Mouse (Mus musculus) liver, postnatal 0 days (tissue): ENCODE measurements at regions not wholly inside any gene's neighbourhood (a gene's known extent, or its start where the extent isn't known, plus 50 kb on each side); places are given as distances from the start of the nearest gene placed in this dataset.
A peak's percentile ranks its signal among the peaks of the same experiment; 100 is the strongest.

Experiments used
- ATAC-seq: fragments of 200-750 bp; cut with Nextera tagmentation; 2 replicates; pipeline ENCODE4 v1.8.0; 2017; ENCODE audit warnings: mild to moderate bottlenecking, moderate library complexity
- DNase-seq: peaks from one replicate; pipeline ENCODE4 v3.0.0-alpha.2; 2016
- H3K27ac ChIP-seq: fragments of 300-500 bp; sonication (generic); 2 replicates; pipeline ENCODE4 v1.5.1; 2014; ENCODE audit warnings: antibody characterized with exemption, moderate library complexity, mild to moderate bottlenecking, low read depth
- H3K27me3 ChIP-seq: fragments of 300-500 bp; sonication (generic); 2 replicates; pipeline ENCODE4 v1.6.1; 2014; ENCODE audit warnings: low read length, control low read depth, mixed read lengths; ENCODE audit not compliant: insufficient read depth
- H3K36me3 ChIP-seq: fragments of 300-500 bp; sonication (generic); replicated peaks from 2 replicates; pipeline ENCODE4 v1.6.1; 2014; ENCODE audit warnings: mild to moderate bottlenecking, control low read depth, low read length, moderate library complexity, mixed read lengths; ENCODE audit not compliant: insufficient read depth
- H3K4me1 ChIP-seq: fragments of 300-500 bp; sonication (generic); 2 replicates; pipeline ENCODE4 v1.6.1; 2014; ENCODE audit warnings: antibody characterized with exemption, mild to moderate bottlenecking, control low read depth; ENCODE audit not compliant: insufficient read depth
- H3K4me2 ChIP-seq: fragments of 300-500 bp; sonication (generic); 2 replicates; pipeline ENCODE4 v1.6.1; 2014; ENCODE audit warnings: low read depth, mild to moderate bottlenecking, low read length, moderate library complexity, mixed read lengths
- H3K4me3 ChIP-seq: fragments of 300-500 bp; sonication (generic); 2 replicates; pipeline ENCODE4 v1.5.1; 2014; ENCODE audit warnings: low read depth, low read length
- H3K9ac ChIP-seq: fragments of 300-500 bp; sonication (generic); replicated peaks from 2 replicates; pipeline ENCODE4 v1.6.1; 2014; ENCODE audit warnings: mild to moderate bottlenecking, moderate library complexity
- H3K9me3 ChIP-seq: fragments of 300-500 bp; sonication (generic); 2 replicates; pipeline ENCODE4 v1.6.1; 2016; ENCODE audit warnings: mild to moderate bottlenecking, control low read depth, low read length, mixed read lengths
- CTCF ChIP-seq: sonication (generic); IDR thresholded peaks from 2 replicates; pipeline ENCODE4 v1.5.1; 2016; ENCODE audit warnings: antibody characterized with exemption, low read depth
- EP300 ChIP-seq: IDR thresholded peaks from 2 replicates; pipeline ENCODE4 v1.6.1; 2016; ENCODE audit warnings: antibody characterized with exemption, low read depth, mild to moderate bottlenecking
- WGBS: fragments of 180-500 bp; shearing (Covaris S2); extraction: QIAGEN DNeasy Blood & Tissue Kit; methylation state at CpG from one replicate; pipeline ENCODE4 v1.1.7; 2014; ENCODE audit not compliant: insufficient replicate concordance; 5-methylcytosine and 5-hydroxymethylcytosine counted together

- H3K4me3 ChIP-seq = no peak overlapping the region
- H3K9me3 ChIP-seq = no peaks in the 10 kb centered on the region
- H3K9ac ChIP-seq = no peak overlapping the region
- no peak overlapping the region for H3K27ac ChIP-seq
- H3K36me3 ChIP-seq = no peaks in the 10 kb centered on the region
- DNase-seq (no peak), ATAC-seq (no peak)
- H3K27me3 ChIP-seq = no peaks in the 10 kb centered on the region
- TF ChIP-seq CTCF (no peak), EP300 (no peak)
- no peaks in the 10 kb centered on the region for H3K4me1 ChIP-seq
- WGBS = 69% methylated on average over 4 of the region's 4 CpGs
- H3K4me2 ChIP-seq = no peak overlapping the region
These were observed 221.8 kb downstream of the Isl1 start for GRCm38 (mm10) chr13:116087541-116088308.

DNA sequence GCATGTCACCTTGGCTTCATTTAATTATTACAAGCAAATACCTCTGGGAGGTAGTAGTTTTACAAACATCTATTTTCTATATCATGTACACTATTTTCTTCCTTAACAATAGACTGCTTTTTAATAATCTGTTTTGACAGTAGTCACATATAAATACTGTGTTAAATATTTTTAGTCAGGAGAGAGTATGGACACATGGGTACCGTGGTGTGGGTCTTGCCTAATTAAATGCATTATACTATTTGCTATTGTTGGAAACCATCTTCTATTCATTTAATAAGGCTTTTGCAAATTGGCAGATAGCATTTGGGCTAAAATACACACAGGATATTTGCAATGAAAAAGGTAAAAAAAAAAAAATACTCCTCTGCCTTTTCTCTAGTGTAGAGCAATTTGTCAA lies 222.3 kb downstream of the Isl1 start:
- Histone ChIP-seq H3K4me3 (no peak overlapping the region), H3K27me3 (no peaks in the 10 kb centered on the region), H3K27ac (no peak overlapping the region), H3K9me3 (no peaks in the 10 kb centered on the region), H3K4me1 (no peaks in the 10 kb centered on the region), H3K4me2 (no peak overlapping the region), H3K36me3 (no peaks in the 10 kb centered on the region), H3K9ac (no peak overlapping the region)
- no peak for ATAC-seq
- no peak for DNase-seq
- WGBS = 77% methylated on average over 1 of the region's 1 CpGs
- TF ChIP-seq CTCF (no peak), EP300 (no peak)

DNA sequence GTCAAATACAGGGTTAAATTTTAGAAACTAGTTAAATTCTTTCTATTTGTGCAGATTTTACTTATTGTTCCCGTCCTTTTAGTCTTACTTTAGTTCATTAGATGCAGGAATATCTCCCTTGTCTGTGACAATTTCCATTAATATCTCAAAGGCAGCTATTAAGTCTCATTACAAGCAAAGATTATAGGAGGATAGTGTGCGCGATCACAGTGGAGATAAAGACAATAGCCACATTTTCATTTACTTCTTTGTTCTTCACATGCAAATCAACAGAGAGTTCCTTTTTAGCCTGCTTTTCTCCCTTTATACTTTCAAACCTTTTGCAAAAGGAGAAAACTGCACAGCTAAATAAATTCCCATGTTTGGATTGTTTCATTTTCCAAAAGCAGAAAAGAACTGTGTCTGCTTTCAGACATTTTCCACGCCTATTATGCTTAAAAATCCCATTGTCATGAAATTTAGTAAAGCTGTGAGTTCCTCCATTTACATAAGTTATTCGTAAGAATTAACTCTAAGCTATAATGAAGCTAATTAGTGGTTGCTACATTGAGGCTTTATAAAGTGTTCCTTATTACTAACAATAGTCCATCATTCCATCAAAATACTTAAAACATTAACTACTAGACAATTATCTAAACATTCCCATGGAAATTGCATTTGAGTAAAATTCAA lies 252.4 kb downstream of the Isl1 start:
- no peak for TF ChIP-seq EP300
- no peak for TF ChIP-seq CTCF
- H3K36me3 ChIP-seq = no peaks in the 10 kb centered on the region
- no peaks in the 10 kb centered on the region for H3K4me1 ChIP-seq
- H3K4me2 ChIP-seq = no peak overlapping the region
- no peak overlapping the region for H3K9ac ChIP-seq
- H3K9me3 ChIP-seq = no peaks in the 10 kb centered on the region
- DNase-seq (no peak), ATAC-seq (no peak)
- H3K27me3 ChIP-seq = no peaks in the 10 kb centered on the region
- 78% methylated on average over 5 of the region's 5 CpGs for WGBS
- no peak overlapping the region for H3K4me3 ChIP-seq
- no peak overlapping the region for H3K27ac ChIP-seq

DNA sequence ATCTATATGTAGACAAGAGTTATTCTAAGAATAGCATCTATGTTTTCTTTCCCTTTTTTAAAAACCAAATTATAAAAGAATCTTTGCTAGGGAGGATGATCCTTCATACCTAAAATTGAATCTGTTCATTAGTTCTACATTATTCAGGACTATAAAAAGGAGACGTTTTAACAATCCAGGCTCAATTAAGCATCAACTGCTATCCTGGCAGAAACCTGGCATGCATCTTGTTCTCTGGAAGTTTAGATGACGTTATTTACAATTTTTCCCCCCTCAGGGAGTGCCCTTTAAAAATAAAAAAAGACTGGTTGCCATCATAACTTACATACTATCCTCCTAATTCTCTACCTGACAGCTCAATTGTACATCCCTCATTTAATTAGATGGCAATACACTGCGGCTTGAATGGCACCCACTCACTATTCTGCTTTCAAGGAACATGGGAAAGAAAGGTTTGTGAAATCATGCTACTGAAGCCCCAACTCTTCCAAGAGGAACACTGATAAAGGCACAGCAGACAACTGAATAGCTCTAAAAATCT lies 253.3 kb downstream of the Isl1 start:
- Histone ChIP-seq H3K4me2 (no peak overlapping the region), H3K9me3 (no peaks in the 10 kb centered on the region), H3K4me1 (no peaks in the 10 kb centered on the region), H3K9ac (no peak overlapping the region), H3K36me3 (no peaks in the 10 kb centered on the region), H3K27ac (no peak overlapping the region), H3K4me3 (no peak overlapping the region), H3K27me3 (no peaks in the 10 kb centered on the region)
- no peak for ATAC-seq
- 69% methylated on average over 3 of the region's 3 CpGs for whole genome bisulfite sequencing
- DNase-seq = no peak
- TF ChIP-seq CTCF (no peak), EP300 (no peak)

- no peak overlapping the region for H3K9ac ChIP-seq
- H3K36me3 ChIP-seq = no peaks in the 10 kb centered on the region
- H3K27ac ChIP-seq = no peak overlapping the region
- ATAC-seq (no peak), DNase-seq (no peak)
- H3K4me1 ChIP-seq = no peaks in the 10 kb centered on the region
- H3K4me3 ChIP-seq = no peak overlapping the region
- TF ChIP-seq EP300 (no peak), CTCF (no peak)
- WGBS = 71% methylated on average over 4 of the region's 4 CpGs
- no peaks in the 10 kb centered on the region for H3K27me3 ChIP-seq
- no peak overlapping the region for H3K4me2 ChIP-seq
- no peaks in the 10 kb centered on the region for H3K9me3 ChIP-seq
These were observed 273.3 kb downstream of the Isl1 start for GRCm38 (mm10) chr13:116036166-116036565.

DNA sequence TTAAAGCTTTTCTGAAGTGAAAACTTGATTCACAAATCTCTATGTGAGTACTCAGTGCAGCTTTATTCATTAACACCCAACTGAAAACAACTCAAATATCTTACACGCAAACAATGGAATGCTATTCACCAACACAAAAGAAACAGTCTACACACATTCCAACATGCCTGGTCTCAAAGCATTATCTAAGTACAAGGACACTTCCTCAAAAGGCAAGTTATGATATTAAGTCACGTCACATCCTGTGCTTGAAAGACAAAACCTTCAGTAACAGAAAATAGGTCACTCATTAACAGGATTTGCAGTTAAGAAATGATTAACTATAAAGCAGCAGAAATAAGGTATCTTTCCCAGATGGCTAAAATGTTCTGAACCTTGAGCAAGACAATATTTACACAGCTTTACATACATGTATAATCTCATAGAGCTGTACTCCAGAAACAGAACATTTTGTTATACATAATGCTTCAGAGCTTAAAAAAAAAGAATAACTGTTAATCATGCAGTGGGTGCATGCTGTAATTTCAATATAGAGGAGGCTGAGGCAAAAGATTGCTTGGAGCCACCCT lies 279.3 kb downstream of the Isl1 start:
- DNase-seq = no peak

More for the DNA sequence above, 279.3 kb downstream of the Isl1 start:
- ATAC-seq = peak; percentile 29; the same call in 1 of the 2 replicates
- Histone ChIP-seq H3K27me3 (no peaks in the 10 kb centered on the region), H3K9ac (no peak overlapping the region), H3K4me3 (no peak overlapping the region), H3K4me1 (no peaks in the 10 kb centered on the region), H3K9me3 (no peaks in the 10 kb centered on the region), H3K27ac (no peak overlapping the region), H3K4me2 (no peak overlapping the region), H3K36me3 (no peaks in the 10 kb centered on the region)
- TF ChIP-seq EP300 = no peak
- TF ChIP-seq CTCF = no peak
- 55% methylated on average over 2 of the region's 2 CpGs for WGBS
